Mouse (Mus musculus) E14TG2a.4 (cell line): Measurements from ENCODE around the gene Eras.

Experiments
- H3K27me3 ChIP-seq: 2 replicates; pipeline ENCODE4 v1.6.1; 2014; ENCODE audit warnings: low read length, control low read depth; ENCODE audit not compliant: insufficient read depth
- H3K36me3 ChIP-seq: 2 replicates; pipeline ENCODE4 v1.6.1; 2014; ENCODE audit warnings: low read length, control low read depth; ENCODE audit not compliant: insufficient read depth
- H3K4me1 ChIP-seq: replicated peaks from 2 replicates; pipeline ENCODE4 v1.6.1; 2014; ENCODE audit warnings: low read depth, low read length, control low read depth
- H3K4me3 ChIP-seq: replicated peaks from 2 replicates; pipeline ENCODE4 v1.5.1; 2014; ENCODE audit warnings: mild to moderate bottlenecking, low read length
- H3K9me3 ChIP-seq: 2 replicates; pipeline ENCODE4 v1.6.1; 2014; ENCODE audit warnings: low read length, control low read depth
- CTCF ChIP-seq: conservative IDR thresholded peaks from 2 replicates; pipeline ENCODE4 v1.5.1; 2014; ENCODE audit warnings: low read length
- NANOG ChIP-seq: IDR thresholded peaks from 2 replicates; pipeline ENCODE4 v1.6.1; 2014; ENCODE audit warnings: borderline replicate concordance, low read length, mixed read lengths
- POU5F1 ChIP-seq: IDR thresholded peaks from 2 replicates; pipeline ENCODE4 v1.6.1; 2014; ENCODE audit warnings: low read length, borderline replicate concordance

Eras gene

DNA sequence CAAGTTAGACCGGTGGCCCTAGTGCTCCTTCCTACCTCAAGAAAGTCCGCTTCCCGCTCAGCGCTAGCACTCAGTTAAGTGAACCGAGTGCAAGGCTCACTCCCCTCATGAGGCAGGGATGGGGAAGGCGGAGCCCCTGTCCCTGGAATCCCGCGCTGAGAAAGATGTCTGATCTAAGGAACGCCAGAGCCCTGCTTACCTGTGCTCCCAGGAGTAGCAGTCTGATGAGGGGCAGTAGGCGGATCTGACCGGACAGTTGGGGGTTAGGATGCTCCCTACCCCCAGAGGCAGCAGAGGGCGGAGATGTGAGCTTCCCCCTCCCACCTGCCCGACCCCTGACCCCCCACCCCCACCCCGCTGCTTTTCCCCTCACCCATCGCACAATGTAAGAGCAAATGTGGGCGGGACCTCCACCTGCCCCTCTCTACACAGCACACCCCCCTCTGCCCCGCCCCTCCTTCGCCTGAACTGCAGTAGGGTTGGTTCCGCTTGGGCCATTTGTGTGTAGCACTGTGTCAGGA, at the start of gene Eras:
Gene Eras, minus strand, starts transcription at position 338 of the 521 bp plus-strand sequence.
- Histone ChIP-seq H3K9me3 (no peaks in the 10 kb centered on the region), H3K4me3 (peak within 1 kb of the TSS; percentile 82), H3K27me3 (no peaks in the 10 kb centered on the region; the same call in 1 of the 2 replicates), H3K4me1 (peaks cover 67% of the 10 kb centered on the region), H3K36me3 (peaks cover 61% of the 10 kb centered on the region)
- no peak for TF ChIP-seq NANOG
- TF ChIP-seq CTCF, result no peak
- TF ChIP-seq POU5F1, result no peak

DNA sequence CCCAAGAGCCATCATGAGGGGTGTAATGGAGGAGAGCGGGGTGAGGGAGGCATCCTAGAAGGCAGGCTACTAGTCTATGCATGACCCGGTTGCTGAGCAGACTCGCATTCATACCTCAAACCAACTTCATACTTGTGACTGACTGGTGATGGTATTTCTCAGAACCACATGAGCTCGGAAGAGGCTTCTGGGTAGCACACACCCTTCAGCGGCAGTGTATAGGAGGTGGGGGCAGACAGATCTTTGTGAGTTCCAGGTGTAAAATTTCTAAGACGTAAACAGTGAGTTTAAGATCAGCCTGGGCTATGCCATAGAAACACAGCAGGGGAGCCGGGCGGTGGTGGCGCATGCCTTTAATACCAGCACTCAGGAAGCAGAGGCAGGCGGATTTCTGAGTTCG, 49.5 kb upstream of the Eras start, which contains the start of gene Gata1:
Gene Gata1, minus strand, starts transcription at position 180 of the 400 bp plus-strand sequence.
- TF ChIP-seq CTCF (no peak), POU5F1 (no peak), NANOG (no peak)
- Histone ChIP-seq H3K36me3 (no peaks in the 10 kb centered on the region), H3K4me3 (no peak within 1 kb of the TSS), H3K4me1 (peaks cover 13% of the 10 kb centered on the region), H3K9me3 (no peaks in the 10 kb centered on the region), H3K27me3 (no peaks in the 10 kb centered on the region)

DNA sequence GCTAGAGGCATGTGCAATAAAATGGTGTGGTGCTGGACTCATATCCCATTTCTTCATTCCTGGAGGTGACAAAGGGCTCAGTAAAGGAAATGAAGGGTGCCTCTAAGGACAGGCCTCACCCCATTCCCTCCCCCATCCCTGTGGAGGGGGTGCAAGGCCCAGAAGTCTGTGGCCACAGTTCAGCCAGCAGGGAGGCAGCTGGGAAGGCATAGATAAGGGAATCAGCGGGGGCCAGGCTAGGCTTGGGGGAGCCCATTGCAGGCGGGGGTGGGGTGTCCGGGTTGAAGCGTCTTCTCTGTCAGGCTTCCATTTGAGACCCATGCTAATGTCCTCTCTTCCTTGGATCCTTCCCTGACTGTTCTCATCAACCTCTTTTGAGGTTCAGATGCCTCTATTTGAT, 42.9 kb upstream of the Eras start:
- Histone ChIP-seq H3K9me3 (no peaks in the 10 kb centered on the region), H3K4me3 (no peak overlapping the region), H3K36me3 (no peaks in the 10 kb centered on the region), H3K27me3 (no peaks in the 10 kb centered on the region), H3K4me1 (peaks cover 23% of the 10 kb centered on the region)
- TF ChIP-seq NANOG (no peak), POU5F1 (no peak)

GRCm38 (mm10) chrX:7968899-7969298, 40.5 kb upstream of the Eras start:
- H3K4me1 ChIP-seq, result peaks cover 27% of the 10 kb centered on the region
- TF ChIP-seq NANOG, result no peak
- no peak for TF ChIP-seq POU5F1
- TF ChIP-seq CTCF, result no peak
- no peak overlapping the region for H3K4me3 ChIP-seq
- H3K36me3 ChIP-seq, result no peaks in the 10 kb centered on the region
- no peaks in the 10 kb centered on the region; the same call in 1 of the 2 replicates for H3K27me3 ChIP-seq
- no peaks in the 10 kb centered on the region for H3K9me3 ChIP-seq

GRCm38 (mm10) chrX:7968226-7968625, 39.8 kb upstream of the Eras start:
- Histone ChIP-seq H3K9me3 (no peaks in the 10 kb centered on the region), H3K27me3 (no peaks in the 10 kb centered on the region; the same call in 1 of the 2 replicates), H3K36me3 (no peaks in the 10 kb centered on the region), H3K4me3 (no peak overlapping the region), H3K4me1 (peaks cover 27% of the 10 kb centered on the region)
- TF ChIP-seq NANOG, result no peak
- no peak for TF ChIP-seq CTCF
- no peak for TF ChIP-seq POU5F1

GRCm38 (mm10) chrX:7967596-7968201, 39.3 kb upstream of the Eras start:
- no peaks in the 10 kb centered on the region; the same call in 1 of the 2 replicates for H3K27me3 ChIP-seq
- TF ChIP-seq CTCF, result no peak
- no peak for TF ChIP-seq POU5F1
- TF ChIP-seq NANOG, result no peak
- no peak overlapping the region for H3K4me3 ChIP-seq
- H3K9me3 ChIP-seq, result no peaks in the 10 kb centered on the region
- peaks cover 27% of the 10 kb centered on the region for H3K4me1 ChIP-seq
- no peaks in the 10 kb centered on the region for H3K36me3 ChIP-seq

DNA sequence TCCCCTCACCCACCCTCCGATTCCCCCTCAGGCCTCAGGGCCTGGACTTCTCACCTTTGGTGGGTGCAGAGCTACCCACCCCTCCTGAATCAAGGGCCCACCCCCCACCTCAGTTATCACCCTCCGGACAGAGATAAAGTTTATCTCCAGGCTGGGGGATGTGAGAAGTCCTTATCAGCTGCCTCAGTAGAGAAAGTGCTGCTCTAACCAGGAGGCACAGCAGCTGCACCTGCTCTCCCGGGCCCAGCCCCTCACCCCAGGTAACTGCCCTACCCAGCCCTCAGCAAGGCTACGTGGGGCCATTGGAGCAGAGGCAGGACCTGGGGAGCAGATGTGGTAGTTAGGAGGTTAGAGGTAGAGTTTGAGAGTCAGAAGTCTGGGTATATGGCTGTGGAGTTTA, 37.8 kb upstream of the Eras start:
- no peak overlapping the region for H3K4me3 ChIP-seq
- TF ChIP-seq POU5F1 (no peak), NANOG (no peak), CTCF (no peak)
- H3K36me3 ChIP-seq, result no peaks in the 10 kb centered on the region
- no peaks in the 10 kb centered on the region; the same call in 1 of the 2 replicates for H3K27me3 ChIP-seq
- H3K4me1 ChIP-seq, result peaks cover 23% of the 10 kb centered on the region
- no peaks in the 10 kb centered on the region for H3K9me3 ChIP-seq

GRCm38 (mm10) chrX:7963829-7964626, 35.6 kb upstream of the Eras start:
- no peaks in the 10 kb centered on the region for H3K9me3 ChIP-seq

DNA sequence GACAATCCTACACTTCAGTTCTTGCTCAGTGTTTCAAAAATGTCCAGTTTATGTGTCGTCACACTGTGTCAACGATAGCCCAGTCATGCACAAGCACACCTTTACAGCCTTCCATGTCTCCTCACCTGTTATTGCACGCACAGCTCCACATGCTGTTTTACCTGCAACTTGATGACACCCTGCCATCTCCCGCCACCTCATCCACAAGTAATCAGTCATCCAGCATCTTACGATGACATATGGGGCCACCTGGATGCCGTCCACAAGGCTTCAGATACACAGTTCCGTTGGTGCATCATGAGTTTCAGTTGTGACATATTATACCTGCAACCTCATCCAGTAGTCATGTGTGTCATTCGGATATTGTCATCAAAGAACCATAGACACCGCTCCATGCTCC, 30.5 kb upstream of the Eras start:
- Histone ChIP-seq H3K27me3 (no peaks in the 10 kb centered on the region), H3K4me3 (no peak overlapping the region), H3K9me3 (no peaks in the 10 kb centered on the region), H3K36me3 (no peaks in the 10 kb centered on the region), H3K4me1 (no peaks in the 10 kb centered on the region)
- no peak for TF ChIP-seq NANOG
- no peak for TF ChIP-seq POU5F1
- no peak for TF ChIP-seq CTCF

More at GRCm38 (mm10) chrX:7963829-7964626, 35.6 kb upstream of the Eras start:
- no peak for TF ChIP-seq NANOG
- TF ChIP-seq POU5F1, result no peak
- no peak for TF ChIP-seq CTCF
- H3K36me3 ChIP-seq, result no peaks in the 10 kb centered on the region
- H3K4me1 ChIP-seq, result peaks cover 22% of the 10 kb centered on the region
- no peak overlapping the region for H3K4me3 ChIP-seq
- H3K27me3 ChIP-seq, result no peaks in the 10 kb centered on the region; the same call in 1 of the 2 replicates
